Mouse (Mus musculus): ENCODE measurements around the gene Chst14.

The Chst14 gene

DNA sequence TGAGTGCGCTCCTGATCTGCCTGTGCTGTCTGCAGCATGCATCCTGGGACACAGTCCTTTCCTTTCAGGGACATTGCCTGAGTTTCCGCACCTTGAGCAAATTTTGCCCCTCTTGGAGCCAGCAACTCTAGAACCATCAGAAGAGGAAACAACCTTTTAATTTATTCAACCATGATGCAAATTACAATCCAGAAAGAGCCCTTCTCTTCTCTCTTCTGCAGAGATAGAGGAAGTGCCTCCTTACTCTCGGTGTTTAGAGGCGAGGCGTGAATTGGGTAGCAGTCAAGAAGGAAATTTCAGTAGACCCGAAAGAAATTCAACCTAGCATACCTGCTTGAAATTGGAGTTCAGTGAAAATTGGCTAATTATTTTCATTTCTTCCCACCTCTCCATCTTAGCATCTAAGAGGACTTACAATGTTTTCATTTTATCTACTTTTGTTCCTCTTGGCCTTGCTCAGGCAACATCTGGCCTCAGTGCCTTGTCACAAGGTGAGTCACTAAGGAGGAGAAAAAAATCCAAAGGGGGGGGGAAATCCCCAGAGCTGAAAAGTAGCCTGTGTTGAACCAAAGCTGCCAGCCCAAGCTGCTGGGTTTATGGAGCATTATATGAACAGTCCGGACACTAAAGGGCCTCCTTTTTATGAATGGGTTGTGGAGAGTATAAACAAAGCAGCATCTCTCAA lies 20.7 kb upstream of the Chst14 start:
- DNase-seq (ENCODE audit: low spot score): no peak

DNA sequence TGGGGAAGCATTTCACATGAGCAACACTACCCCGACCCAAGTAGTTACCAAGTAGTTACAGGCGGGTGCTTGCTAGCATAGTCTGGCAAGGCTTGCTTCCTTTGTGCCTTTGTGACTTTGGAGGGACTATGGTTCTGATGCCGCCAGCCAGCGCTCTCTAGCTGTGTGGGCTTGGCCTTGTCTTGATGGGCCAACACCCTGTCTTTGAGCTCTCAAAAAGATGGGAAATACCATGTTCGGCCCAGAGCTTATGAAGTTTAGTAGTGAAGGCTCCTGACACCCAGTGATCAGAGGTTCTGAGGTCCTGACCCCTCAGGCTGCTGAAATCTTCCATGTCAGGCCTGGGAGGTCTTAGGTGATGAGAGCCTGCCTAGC lies 20.2 kb upstream of the Chst14 start:
- DNase-seq (ENCODE audit: low spot score): no peak

DNA sequence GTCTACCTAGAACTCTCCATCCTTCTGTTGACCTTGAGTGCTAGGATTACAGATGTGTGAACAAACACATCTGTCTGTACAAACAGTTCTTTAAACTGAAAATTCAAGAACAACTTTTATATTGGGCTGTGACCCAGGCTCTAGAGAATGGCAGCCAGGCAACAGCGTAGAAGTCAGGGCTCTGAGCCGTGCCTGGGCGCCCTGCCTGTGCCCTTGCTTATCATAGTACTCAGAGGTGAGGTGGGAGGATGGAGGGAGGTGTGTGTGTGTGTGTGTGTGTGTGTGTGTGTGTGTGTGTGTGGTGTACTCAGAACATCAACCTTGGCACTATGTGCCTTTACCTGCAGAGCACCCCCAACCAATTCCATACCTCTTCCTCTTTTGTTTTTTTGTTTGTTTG lies 18.5 kb upstream of the Chst14 start:
- no peak for DNase-seq (ENCODE audit: low spot score)

DNA sequence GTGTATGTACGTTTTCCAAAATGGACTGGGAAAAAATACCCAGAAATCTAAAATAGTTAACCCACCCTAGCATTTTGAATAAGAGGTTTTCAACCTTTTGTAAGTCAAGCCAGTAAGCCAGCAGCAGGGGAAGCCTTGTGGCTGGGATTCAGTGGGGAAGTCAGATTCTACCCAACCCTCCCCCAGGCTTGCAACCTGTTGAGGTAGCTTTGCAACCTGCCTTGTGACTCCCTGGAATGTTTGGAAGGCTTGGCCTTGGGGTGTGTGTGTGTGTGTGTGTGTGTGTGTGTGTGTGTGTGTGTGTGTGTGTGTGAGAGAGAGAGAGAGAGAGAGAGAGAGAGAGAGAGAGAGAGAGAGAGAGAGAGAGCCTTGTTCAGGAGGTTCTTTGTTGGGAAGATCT lies 17.1 kb upstream of the Chst14 start:
- no peak for DNase-seq (ENCODE audit: low spot score)

DNA sequence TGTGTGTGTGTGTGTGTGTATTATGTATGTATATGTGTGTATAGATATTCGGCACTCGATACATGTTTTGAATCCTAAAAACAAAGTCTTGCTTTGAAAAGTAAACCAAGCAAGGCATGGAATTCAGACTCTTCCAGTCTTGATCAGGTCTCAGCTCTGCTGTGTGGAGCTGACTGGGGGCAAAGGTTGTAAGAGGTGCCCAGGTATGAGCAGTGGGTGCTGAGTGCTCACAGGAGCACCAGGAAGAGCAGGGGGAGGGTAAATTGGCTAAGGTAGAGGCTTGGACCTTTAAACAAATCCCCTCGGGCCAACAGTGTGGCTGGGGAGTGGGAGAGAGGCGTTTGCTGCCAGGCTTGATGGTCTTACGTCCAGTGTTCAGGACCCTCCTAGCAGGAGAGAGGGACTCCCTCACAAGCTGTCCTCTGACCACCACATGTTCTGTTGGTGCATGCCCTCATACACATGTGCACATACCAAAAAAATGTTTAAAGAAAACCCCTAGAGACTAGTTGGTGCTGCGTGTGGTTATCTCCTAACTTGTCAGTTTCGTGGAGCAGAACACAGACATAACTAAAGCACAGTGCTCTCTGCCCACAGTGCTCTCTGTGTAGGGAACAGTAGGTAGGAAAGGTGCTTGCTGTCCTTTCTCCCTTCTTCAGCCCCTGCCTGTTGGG lies 15.6 kb upstream of the Chst14 start:
- DNase-seq (ENCODE audit: low spot score): no peak

DNA sequence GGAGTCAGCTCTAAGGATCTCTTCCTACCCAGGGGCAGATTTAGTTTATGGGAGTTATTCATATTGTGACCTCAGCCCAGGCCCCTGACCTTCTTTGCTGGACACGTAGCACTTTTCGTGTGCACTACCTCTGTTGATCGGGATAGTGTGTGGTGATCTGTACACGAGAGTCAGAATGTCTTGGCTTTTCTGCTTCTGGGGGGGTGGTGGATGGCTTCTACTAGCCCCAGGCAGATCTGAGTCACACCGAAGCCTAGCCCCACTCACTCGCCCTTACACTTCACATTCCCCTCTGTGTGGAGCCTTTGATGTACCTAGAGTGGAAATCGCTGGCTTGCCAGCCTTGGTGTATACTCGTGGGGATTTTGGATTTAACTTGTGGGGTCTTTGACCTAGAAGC lies 13.6 kb upstream of the Chst14 start:
- no peak for DNase-seq (ENCODE audit: low spot score)

DNA sequence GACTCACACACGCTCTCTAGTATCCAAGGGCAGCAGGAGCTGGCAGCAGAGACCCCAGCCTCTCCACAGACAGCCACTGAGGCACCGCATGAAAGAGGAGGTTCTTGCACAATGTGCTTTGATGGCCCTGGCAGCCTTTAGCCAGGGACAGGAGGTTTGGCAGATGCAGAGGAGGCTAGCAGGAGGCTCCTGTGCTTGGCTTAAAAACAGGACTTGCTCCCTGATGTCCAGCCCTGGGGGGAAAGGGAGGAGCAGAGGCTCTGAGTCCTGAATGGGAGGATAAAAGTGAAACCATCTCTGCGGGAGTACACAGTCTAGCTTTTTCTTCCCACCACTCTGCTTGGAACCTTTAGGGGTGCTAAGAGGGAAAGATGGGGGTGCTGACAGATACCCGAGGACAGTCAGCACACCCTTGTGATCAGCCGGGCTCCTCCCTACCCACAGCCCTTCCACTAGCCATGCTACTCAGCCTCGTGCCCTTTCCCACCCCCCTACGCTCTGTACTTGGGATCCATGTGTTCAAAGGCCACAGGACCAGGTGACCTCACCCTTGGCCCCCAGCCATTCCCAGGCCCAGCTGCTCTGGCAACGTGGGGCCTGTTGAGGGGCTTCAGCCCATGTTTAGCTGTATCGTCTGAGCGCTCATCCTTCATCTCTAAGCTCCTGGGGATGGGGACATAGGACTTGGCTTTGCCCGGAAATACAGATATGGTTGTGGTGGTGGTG lies 12.6 kb upstream of the Chst14 start:
- no peak for DNase-seq (ENCODE audit: low spot score)

DNA sequence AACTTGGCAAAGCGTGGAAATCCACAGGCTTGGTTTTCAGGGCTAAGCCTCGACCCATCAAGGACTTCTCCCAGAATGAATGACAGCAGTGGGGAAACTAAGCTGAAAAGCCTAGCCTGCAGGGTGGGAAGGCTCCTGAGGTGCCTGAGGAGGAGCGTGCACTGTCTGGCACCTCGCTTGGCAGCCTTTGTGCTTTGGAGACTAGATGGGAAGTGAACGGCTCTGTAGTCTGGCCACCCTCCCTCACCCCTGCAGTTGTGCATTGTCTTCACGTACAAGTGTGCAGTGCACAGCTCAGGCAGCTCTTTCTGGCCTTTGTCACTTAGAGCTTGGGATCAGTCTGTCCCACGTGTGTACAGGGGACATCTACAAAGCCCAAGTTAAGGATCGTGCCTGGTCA lies 11.6 kb upstream of the Chst14 start:
- no peak for DNase-seq (ENCODE audit: low spot score)

DNA sequence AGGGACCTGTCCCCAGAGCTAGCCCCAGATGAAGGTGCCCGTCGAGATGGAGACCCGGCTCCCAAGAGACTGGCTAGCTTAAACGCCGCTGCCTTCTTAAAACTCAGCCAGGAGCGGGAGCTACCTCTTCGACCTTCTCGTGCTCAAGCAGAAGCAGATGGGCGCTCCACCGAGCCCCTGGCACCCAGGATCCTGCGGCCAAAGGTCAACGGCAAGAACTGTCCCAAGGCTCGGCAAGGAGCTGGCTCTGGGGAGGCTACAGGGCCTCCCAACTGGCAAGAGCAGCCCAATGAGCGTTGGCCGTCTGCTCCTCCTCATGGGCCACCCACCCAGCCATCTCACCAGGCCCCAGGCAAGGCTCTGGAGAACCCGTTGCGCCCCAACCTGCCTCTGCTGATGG lies 9.9 kb upstream of the Chst14 start:
- no peak for DNase-seq (ENCODE audit: low spot score)

DNA sequence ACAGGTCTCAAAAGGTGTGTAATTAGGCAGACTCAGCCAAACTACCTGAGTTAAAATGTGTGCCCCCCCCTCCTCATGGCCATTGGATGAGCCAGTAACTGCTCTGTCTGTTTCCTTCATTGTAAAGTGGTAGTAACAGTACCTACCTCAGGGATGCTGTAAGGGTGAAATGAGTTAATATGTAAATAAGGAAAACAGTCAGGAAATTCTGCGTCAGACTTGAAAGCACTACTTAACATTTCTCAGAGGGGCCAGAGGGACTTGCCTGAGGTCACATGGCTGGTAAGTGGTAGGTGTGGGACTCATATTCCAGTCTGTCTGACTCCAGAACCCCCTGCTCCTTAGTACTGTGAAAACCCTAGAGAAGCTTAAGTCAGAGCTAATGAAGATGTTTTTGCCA lies 7.8 kb upstream of the Chst14 start:
- no peak for DNase-seq (ENCODE audit: low spot score)

DNA sequence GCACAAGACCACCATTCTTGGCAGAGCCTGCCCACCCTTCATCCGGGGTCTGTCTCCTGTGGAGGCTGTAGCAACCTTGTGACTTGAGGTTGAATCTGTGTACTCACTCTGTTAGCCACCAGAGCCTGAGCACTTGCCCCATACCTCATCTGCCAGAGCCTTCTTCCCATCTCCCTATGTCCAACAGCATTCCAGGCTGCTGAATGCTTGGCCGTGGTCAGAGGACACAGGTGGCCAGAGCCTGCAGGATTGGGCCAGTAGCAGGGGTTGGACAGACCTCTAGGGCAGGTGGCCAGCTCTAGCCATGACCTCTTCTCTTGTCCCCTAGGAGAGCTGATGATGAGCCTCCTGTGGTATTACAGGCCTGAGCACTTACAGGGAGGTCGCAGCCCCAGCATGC lies 5.9 kb upstream of the Chst14 start:
- DNase-seq (ENCODE audit: low spot score): no peak

DNA sequence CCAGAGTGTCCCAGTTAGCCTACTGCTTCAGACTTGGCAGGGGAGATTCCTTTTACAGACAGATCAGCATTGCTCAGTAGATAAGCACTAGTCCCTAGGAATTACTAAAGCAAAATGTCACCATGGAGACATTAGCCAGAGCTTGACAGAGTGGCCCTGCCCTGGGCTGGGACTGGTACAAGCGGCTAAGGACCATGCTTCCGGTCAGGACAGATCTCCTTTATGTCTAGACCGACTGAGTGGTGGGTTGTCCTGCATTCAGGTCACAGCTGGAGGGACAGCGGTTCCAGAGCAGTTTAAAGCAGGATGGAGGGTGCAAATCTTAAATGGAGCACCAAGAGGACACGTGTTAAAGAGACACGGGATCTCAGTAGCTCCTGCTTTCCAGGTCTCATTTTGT lies 344 bp upstream of the Chst14 start:
- DNase-seq (ENCODE audit: low spot score): no peak

DNA sequence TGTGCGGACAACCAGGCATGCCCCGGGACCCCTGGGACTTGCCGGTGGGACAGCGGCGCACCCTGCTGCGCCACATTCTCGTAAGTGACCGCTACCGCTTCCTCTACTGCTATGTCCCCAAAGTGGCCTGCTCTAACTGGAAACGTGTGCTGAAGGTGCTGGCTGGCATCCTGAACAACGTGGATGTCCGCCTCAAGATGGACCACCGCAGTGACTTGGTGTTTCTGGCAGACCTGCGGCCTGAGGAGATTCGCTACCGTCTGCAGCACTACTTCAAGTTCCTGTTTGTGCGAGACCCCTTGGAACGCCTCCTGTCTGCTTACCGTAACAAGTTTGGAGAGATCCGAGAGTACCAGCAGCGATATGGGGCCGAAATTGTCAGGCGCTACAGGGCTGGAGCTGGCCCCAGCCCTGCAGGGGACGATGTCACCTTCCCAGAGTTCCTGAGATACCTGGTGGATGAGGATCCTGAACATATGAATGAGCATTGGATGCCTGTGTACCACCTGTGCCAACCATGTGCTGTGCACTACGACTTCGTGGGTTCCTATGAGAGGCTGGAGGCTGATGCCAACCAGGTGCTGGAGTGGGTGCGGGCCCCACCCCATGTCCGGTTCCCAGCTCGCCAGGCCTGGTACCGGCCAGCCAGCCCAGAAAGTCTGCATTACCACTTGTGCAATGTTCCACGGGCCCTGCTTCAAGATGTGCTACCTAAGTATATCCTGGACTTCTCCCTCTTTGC lies 873 bp downstream of the Chst14 start:
- DNase-seq (ENCODE audit: low spot score): no peak

DNA sequence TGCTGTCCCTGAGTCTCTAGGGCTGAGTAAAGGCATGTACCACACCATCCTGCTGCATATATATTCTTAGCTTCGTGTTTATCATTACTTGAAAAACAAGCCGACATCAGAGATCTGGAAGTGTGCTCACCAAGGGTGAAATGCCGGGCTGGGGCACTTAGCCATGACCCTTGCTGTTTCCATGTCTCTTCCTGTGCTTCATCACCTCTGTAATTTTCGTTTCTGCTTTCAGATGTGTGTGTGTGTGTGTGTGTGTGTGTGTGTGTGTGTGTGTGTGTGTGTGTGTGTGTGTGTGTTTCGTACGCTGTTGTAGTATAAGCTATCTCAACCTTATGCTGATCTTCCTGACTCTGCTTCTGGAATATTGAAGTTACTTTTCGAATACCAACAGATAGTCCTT lies 15.0 kb downstream of the Chst14 start:
- DNase-seq (ENCODE audit: low spot score): no peak

DNA sequence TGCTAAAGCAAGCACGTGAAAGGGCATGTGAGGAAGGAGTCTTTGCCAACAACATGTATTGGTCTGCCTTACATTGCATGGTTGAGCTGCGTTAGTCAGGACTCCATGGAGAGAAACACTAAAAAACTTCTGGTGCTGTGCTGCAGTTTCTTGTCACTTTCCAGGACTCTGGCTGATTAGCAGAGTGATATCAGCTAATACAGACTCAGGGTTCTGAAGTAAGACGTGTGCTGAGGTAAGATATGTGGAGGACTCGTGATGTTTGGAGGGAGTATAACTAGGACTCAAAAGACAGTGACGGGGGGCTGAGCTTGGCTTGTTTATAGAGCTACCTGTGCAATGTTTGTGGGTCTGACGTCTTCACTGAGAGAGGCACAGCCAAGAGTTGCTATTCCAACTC lies 16.9 kb downstream of the Chst14 start:
- DNase-seq (ENCODE audit: low spot score): no peak

DNA sequence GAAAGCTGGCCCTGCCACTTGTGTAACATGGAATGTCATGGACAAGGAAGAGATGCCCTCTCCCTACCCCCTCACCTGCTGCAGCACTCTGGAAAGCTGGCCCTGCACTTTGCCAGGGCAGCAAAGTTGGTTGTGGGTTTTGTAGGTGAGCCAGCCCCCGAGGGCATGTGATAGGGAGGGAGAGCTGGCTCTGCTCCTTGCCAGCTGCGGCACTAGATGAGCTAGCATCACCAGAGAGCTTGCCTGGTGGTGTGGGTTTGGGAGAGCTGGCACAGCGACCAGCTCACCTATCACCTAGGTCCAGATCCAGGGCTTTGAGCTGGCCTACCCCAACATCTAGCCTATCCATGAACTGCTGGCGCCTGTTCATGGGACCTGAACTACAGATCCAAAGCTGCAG lies 22.5 kb downstream of the Chst14 start:
- DNase-seq (ENCODE audit: low spot score): no peak

DNA sequence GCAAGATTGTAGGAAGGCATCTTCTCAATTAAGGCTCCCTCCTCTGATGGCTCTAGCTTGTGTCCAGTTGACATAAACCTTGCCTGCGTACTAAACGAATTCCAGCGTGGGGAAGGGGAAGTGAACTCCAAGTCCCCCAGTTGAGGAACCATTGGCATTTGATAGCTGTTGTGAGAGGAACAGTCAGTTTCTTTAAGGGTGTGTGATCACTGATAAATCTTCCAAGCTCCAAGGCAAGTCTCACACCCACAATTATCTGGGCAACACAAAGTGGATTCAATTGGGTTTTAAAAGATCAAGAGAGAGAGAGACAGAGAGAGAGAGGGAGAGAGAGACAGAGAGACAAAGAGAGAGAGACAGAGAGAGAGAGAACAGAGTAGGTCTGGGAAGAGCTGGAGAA lies 23.4 kb downstream of the Chst14 start:
- DNase-seq (ENCODE audit: low spot score): no peak

DNA sequence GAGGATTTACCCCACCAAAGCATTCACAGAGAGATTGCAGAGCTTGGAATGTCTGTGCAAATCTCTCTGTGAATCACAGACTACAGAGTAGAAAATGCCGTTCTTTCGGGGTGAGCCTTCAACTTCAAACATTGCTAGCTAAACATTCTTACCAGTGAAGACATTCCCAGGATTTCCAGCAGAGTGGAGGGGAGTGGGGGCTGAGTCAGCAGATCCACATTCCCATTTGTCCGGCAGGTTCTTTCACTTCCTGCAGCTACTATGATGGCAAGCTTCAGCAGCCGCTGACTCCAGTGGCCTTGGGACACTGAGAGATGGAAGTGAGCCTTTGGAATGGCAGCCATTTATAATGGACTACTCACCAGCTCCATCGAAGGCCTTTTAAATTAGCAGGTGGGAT lies 30.2 kb downstream of the Chst14 start:
- DNase-seq (ENCODE audit: low spot score): no peak

DNA sequence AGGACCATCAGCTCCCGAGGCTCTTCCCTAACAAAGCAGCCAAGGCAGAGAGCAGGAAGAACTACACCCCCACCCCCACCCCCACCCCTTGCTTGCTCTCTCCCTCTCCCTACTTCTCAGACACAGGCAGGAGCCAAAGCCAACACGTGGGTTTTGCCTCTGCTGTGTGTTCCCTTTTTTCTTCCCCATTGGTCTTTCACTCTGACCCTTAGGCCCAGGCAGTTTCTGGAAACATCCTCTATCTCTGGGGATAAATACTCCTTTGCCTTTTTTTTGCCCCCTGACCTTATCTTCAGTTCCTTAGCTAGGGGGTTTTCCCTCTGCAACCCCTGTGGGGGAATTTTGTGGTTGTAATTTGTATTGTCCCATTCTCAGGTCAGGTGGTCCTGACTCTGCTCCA lies 33.3 kb downstream of the Chst14 start:
- no peak for DNase-seq (ENCODE audit: low spot score)

DNA sequence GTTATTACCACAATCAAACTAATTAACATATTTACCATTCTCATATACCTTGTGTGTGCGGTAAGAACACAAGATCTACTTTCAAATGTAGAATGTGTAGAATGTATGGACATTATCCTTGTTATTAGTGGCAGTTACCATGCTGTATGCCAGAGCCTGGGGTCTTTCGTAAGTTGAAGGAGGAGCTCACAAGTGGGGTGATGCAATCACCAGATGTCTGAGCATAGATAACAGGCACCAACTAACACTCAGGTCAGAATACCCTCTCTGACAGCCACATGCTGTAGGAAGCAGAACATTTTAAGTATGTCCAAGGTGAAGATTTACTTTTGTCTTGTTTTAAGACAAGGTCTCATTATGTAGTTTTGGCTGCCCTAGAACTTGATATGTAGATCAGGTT lies 34.1 kb downstream of the Chst14 start:
- no peak for DNase-seq (ENCODE audit: low spot score)

DNA sequence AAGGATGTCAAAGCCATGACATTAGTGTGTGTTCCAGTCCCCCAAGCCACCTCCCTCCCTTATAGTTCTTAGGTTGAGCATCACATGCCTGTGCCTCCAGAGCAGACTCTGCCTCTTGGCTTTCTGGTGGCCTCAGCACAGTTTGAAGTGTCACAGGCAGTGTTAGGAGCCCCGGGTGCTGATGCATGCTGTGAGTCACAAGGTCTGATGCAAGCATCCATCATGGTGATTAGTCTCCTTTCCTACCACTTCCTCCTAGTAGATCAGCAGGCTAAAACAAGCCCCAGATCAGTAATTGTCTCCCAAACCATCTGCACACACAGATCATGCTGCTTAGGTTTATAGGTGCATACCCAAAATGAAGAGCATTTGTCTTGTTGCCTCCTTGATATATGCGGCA lies 35.2 kb downstream of the Chst14 start:
- DNase-seq (ENCODE audit: low spot score): no peak

DNA sequence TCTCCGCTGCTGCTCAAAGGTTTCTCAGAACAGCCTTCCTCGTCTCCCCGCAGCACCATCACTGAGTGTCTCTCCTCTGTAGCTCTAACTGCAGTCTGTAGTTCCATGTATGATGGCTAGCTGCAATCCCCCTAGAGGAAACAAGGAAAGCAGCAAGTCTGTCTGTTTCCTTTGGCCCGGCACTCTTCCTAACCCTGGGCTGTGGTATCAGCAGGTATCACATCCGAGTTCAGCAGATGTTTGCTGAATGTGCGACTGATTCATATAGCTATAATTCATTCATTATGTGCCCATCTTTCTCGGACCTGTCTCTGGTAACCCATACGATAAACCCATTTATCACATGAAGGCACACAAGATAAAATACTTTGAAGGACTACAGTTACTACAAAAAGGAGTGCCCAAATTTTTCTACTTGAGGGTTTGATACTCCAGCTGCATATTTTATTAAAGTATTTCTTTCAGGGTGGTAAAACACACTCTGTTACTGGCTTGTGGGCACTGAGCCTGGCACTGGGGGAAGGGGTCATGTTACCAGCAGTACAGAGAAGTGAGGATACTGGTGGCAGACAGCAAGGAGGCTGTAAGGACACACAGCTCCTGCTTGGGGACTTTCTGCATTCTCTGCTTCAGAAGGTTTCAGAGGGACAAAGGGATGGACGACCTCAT lies 36.8 kb downstream of the Chst14 start:
- DNase-seq (ENCODE audit: low spot score): no peak

DNA sequence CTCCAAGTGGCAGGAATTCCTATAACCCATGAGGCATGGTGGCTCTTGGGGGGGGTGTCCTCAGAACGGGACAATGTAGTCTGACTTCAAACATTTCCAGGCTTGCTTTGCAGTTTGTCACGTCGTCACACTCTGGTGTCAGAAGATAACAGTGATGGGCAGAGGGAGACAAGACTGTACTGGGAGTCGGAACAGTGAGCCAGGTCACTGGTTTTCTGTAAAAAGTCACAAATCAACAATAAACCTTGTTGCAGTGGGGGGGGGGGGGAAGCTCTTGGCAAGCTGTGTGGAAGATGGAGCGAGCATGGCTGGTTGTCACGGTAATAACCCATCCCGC lies 37.3 kb downstream of the Chst14 start:
- no peak for DNase-seq (ENCODE audit: low spot score)
